Mouse (Mus musculus): ENCODE measurements around the gene Asns.

DNA sequence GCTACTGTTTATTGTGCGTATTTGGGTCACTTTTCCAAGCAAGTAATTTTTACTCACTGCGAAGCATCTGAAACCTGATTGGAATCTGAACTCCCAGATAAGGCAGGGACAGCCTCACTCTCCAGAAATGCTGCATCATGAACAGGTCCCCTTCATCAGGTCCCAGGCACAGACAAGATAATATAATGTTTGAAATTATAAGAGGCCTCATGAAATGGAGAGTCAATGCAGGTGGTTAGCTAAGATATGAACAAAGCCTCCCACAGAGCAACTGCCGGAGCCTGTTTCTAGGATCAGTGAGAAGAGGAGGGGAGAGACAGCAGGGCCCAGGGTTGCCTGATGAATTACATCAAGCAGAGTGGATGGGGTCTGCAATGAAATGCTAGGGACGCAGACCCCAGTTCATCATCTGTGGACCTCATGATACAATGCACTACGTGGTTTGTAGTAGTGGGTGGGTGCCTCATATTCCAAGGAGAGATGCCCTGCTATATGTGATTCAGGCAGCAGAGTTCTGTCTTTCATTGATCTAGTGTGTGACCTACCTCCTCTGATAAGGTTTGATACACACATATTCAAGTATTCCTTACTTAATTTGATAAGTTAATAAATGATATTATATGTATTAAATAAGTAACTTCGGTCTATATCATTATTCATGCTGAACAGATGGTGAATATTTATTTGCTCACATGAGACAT, 5.1 kb upstream of the Asns start:
- TF ChIP-seq POLR2A (IDR thresholded peaks at IDR 0.05; ENCODE audit: borderline replicate concordance, insufficient read depth, low read length) (no peak), CTCF (IDR thresholded peaks at IDR 0.05; ENCODE audit: borderline replicate concordance, insufficient read depth, low read depth, low read length) (no peak)
